Mouse (Mus musculus): ENCODE measurements around the gene Pex5l. TPM values are rescaled to one million over a fixed set of nuclear protein-coding genes. Genes with fewer than 3 reads are reported as not detected.

The Pex5l gene
- total and polyA plus RNA-seq, 3 experiments, result not detected

DNA sequence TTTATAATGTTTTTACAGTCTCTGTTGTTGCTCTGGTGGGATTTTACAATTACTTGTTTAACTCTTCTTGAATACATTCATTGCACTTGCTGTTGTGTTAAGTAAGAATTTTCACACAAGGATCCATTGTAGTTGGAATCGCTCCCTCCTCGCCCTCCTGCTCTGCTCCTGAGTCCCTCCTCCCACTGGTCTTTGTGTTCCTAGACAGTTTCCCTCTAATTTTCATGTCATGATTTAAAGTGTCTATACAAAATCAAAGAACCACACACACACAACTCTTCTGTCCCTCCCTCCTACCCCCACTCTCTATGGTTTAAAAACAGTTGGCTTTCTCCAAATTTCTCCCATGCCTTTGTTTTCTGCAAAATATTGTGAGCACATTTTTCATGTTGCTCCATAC lies 81.6 kb downstream of the Pex5l start:
- TF ChIP-seq ZKSCAN1 (IDR thresholded peaks at IDR 0.05; ENCODE audit: low read depth, low read length) (no peak), E2F4 (IDR thresholded peaks at IDR 0.05; ENCODE audit: borderline replicate concordance, low read depth, low read length) (no peak), TAL1 (IDR thresholded peaks at IDR 0.05; ENCODE audit: low read length) (no peak), ZMIZ1 (IDR thresholded peaks at IDR 0.05; ENCODE audit: low read depth, low read length) (no peak), MXI1 (IDR thresholded peaks at IDR 0.05; ENCODE audit: low read depth, low read length) (no peak), RAD21 (IDR thresholded peaks at IDR 0.05; ENCODE audit: low read depth, low read length) (no peak), KAT2A (conservative IDR thresholded peaks at IDR 0.05; ENCODE audit: low read depth, low read length) (no peak), HCFC1 (IDR thresholded peaks at IDR 0.05; ENCODE audit: low read depth, low read length) (no peak), GABPA (IDR thresholded peaks at IDR 0.05; ENCODE audit: low read depth, low read length) (no peak)
- H3K79me2 ChIP-seq (ENCODE audit: control insufficient read depth, insufficient read depth, low read length, poor library complexity), result no peaks in the 10 kb centered on the region

GRCm38 (mm10) chr3:33061016-33061415 lies 82.0 kb downstream of the Pex5l start:
- TF ChIP-seq MAX (IDR thresholded peaks at IDR 0.05; ENCODE audit: low read length) (no peak), SIN3A (IDR thresholded peaks at IDR 0.05; ENCODE audit: low read length) (no peak), JUND (IDR thresholded peaks at IDR 0.05; ENCODE audit: low read depth, low read length) (no peak), RCOR1 (IDR thresholded peaks at IDR 0.05; ENCODE audit: low read depth, low read length) (no peak), MYB (IDR thresholded peaks at IDR 0.05; ENCODE audit: low read depth, low read length) (no peak), ZNF384 (IDR thresholded peaks at IDR 0.05; ENCODE audit: low read depth, low read length) (no peak), MEF2A (IDR thresholded peaks at IDR 0.05; ENCODE audit: extremely low read depth, insufficient replicate concordance, low read depth, low read length, poor library complexity, severe bottlenecking) (no peak), POLR2AphosphoS2 (IDR thresholded peaks at IDR 0.05; ENCODE audit: low read length) (no peak), GABPA (IDR thresholded peaks at IDR 0.05; ENCODE audit: low read depth, low read length) (no peak)
- no peaks in the 10 kb centered on the region for H3K27me3 ChIP-seq (ENCODE audit: control insufficient read depth in 1 of 2, insufficient read depth in 2 of 2, low read length in 2 of 2)

More for the DNA sequence above, 81.6 kb downstream of the Pex5l start:
- Histone ChIP-seq H3K27ac (ENCODE audit: control insufficient read depth, low read depth, low read length) (no peak overlapping the region), H3K27me3 (ENCODE audit: control insufficient read depth in 1 of 2, insufficient read depth in 2 of 2, low read length in 2 of 2) (no peaks in the 10 kb centered on the region), H3K9me3 (replicated peaks; ENCODE audit: insufficient read depth, low read length) (no peaks in the 10 kb centered on the region), H3K4me1 (ENCODE audit: control insufficient read depth in 1 of 2, insufficient read depth in 2 of 2, low read length in 2 of 2) (no peaks in the 10 kb centered on the region), H3K9ac (ENCODE audit: control insufficient read depth, low read depth, low read length, poor library complexity, severe bottlenecking) (no peak overlapping the region), H3K4me3 (ENCODE audit: control insufficient read depth in 1 of 2, insufficient read depth in 1 of 2, low read depth in 2 of 2, low read length in 2 of 2) (no peak overlapping the region), H3K36me3 (ENCODE audit: control insufficient read depth in 1 of 2, insufficient read depth in 2 of 2, low read length in 2 of 2) (no peaks in the 10 kb centered on the region)
- DNase-seq (ENCODE audit: low read depth, low spot score), result no peak

More at GRCm38 (mm10) chr3:33061016-33061415, 82.0 kb downstream of the Pex5l start:
- Histone ChIP-seq H3K79me2 (ENCODE audit: control insufficient read depth, insufficient read depth, low read length, poor library complexity) (no peaks in the 10 kb centered on the region), H3K27ac (ENCODE audit: control insufficient read depth, low read depth, low read length) (no peak overlapping the region), H3K4me3 (ENCODE audit: control insufficient read depth in 1 of 2, insufficient read depth in 1 of 2, low read depth in 2 of 2, low read length in 2 of 2) (no peak overlapping the region), H3K9ac (ENCODE audit: control insufficient read depth, low read depth, low read length, poor library complexity, severe bottlenecking) (no peak overlapping the region), H3K36me3 (ENCODE audit: control insufficient read depth in 1 of 2, insufficient read depth in 2 of 2, low read length in 2 of 2) (no peaks in the 10 kb centered on the region), H3K4me1 (ENCODE audit: control insufficient read depth in 1 of 2, insufficient read depth in 2 of 2, low read length in 2 of 2) (no peaks in the 10 kb centered on the region), H3K9me3 (replicated peaks; ENCODE audit: insufficient read depth, low read length) (no peaks in the 10 kb centered on the region)
- no peak for DNase-seq (ENCODE audit: low read depth, low spot score)
